Mouse (Mus musculus) heart, embryonic 14.5 days (tissue): ENCODE results near the gene Phf14. TPM values are rescaled to one million over a fixed set of nuclear protein-coding genes. Genes with fewer than 3 reads are reported as not detected.

Experiments
- ATAC-seq: fragments of 200-750 bp; cut with Nextera tagmentation; 2 replicates; pipeline ENCODE4 v1.8.0; 2017; ENCODE audit warnings: low read depth, moderate TSS enrichment; ENCODE audit not compliant: insufficient number of reproducible peaks, insufficient read depth, low FRiP score
- H3K27ac ChIP-seq, 2 experiments: fragments of 200-500 bp in 1 of 2; fragments of 300-500 bp in 1 of 2; sonication (generic) in 1 of 2; replicated peaks in 1 of 2; 2 replicates each; pipeline ENCODE4 v1.5.1; 2012 to 2014; ENCODE audit warnings: low read depth in 2 of 2, low read length in 2 of 2, control low read depth in 1 of 2, mild to moderate bottlenecking in 1 of 2, mixed read lengths in 1 of 2; ENCODE audit not compliant: control insufficient read depth in 1 of 2, insufficient read depth in 1 of 2
- H3K27me3 ChIP-seq: fragments of 300-500 bp; sonication (generic); 2 replicates; pipeline ENCODE4 v1.6.1; 2014; ENCODE audit warnings: mild to moderate bottlenecking, low read length, control low read depth; ENCODE audit not compliant: control insufficient read depth, insufficient read depth
- H3K36me3 ChIP-seq: fragments of 300-500 bp; sonication (generic); 2 replicates; pipeline ENCODE4 v1.6.1; 2014; ENCODE audit warnings: mild to moderate bottlenecking, control low read depth, low read length, mixed read lengths; ENCODE audit not compliant: control insufficient read depth, insufficient read depth
- H3K4me1 ChIP-seq, 2 experiments: fragments of 200-500 bp in 1 of 2; fragments of 300-500 bp in 1 of 2; sonication (generic) in 1 of 2; 2 replicates each; pipeline ENCODE4 v1.6.1; 2012 to 2014; ENCODE audit warnings: low read length in 2 of 2, control low read depth in 1 of 2, mixed read lengths in 1 of 2; ENCODE audit not compliant: control insufficient read depth in 2 of 2, insufficient read depth in 2 of 2
- H3K4me2 ChIP-seq: fragments of 300-500 bp; sonication (generic); 2 replicates; pipeline ENCODE4 v1.6.1; 2014; ENCODE audit warnings: mild to moderate bottlenecking, low read length
- H3K4me3 ChIP-seq, 2 experiments: fragments of 200-500 bp in 1 of 2; fragments of 300-500 bp in 1 of 2; sonication (generic) in 1 of 2; 2 replicates each; pipeline ENCODE4 v1.5.1; 2012 to 2014; ENCODE audit warnings: low read length in 2 of 2, mild to moderate bottlenecking in 2 of 2, control low read depth in 1 of 2, low read depth in 1 of 2, moderate library complexity in 1 of 2; ENCODE audit not compliant: control insufficient read depth in 1 of 2, insufficient read depth in 1 of 2
- H3K9ac ChIP-seq: fragments of 300-500 bp; sonication (generic); 2 replicates; pipeline ENCODE4 v1.6.1; 2014; ENCODE audit warnings: mild to moderate bottlenecking, low read length
- H3K9me3 ChIP-seq: fragments of 300-500 bp; sonication (generic); 2 replicates; pipeline ENCODE4 v1.6.1; 2016; ENCODE audit warnings: low read length, control low read depth; ENCODE audit not compliant: control insufficient read depth
- WGBS: fragments of 180-500 bp; shearing (Covaris S2); extraction: QIAGEN DNeasy Blood & Tissue Kit; methylation state at CpG from one replicate; pipeline ENCODE4 v1.1.7; 2014; 5-methylcytosine and 5-hydroxymethylcytosine counted together
- polyA plus RNA-seq: library from polyadenylated mRNA; unstranded; fragments of >200 nt; fragmentation: Nextera tagmentation; extraction: Ambion mirVana; gene quantifications from 2 replicates; pipeline ENCODE4 v1.2.1, GENCODE M21; 2014

Phf14 gene
- polyA plus RNA-seq, 1 experiment from 2014 or later, result 60.1 TPM

GRCm38 (mm10) chr6:12054149-12054548 lies 146.5 kb downstream of the Phf14 start:
- ATAC-seq, result peak; percentile 83
- H3K9ac ChIP-seq, result no peak overlapping the region

GRCm38 (mm10) chr6:12058717-12059116 lies 151.1 kb downstream of the Phf14 start:
- ATAC-seq, result no peak
- no peak overlapping the region for H3K9ac ChIP-seq
- WGBS, result 94% methylated on average over 5 of the region's 5 CpGs
- peaks cover 4 to 9% of the 10 kb centered on the region in 2 experiments; a peak in 3 of 4 replicates for H3K4me1 ChIP-seq
- no peaks in the 10 kb centered on the region for H3K27me3 ChIP-seq
- H3K27ac ChIP-seq, result no peak overlapping the region
- no peak overlapping the region for H3K4me2 ChIP-seq
- H3K36me3 ChIP-seq, result 0 out of 2 replicates have a peak, but pooled peaks cover 10% of the 10 kb centered on the region
- no peak overlapping the region for H3K4me3 ChIP-seq
- H3K9me3 ChIP-seq, result no peaks in the 10 kb centered on the region

More at GRCm38 (mm10) chr6:12054149-12054548, 146.5 kb downstream of the Phf14 start:
- Histone ChIP-seq H3K36me3 (0 out of 2 replicates have a peak, but pooled peaks cover 6% of the 10 kb centered on the region), H3K27ac (peak overlapping the region; percentile 77 to 80), H3K9me3 (no peaks in the 10 kb centered on the region), H3K27me3 (no peaks in the 10 kb centered on the region), H3K4me3 (no peak overlapping the region), H3K4me2 (peak overlapping the region; percentile 52), H3K4me1 (peaks cover 4 to 14% of the 10 kb centered on the region in 2 experiments; a peak in 3 of 4 replicates)
- 13% methylated on average over 3 of the region's 3 CpGs for WGBS

- Histone ChIP-seq H3K9ac (no peak overlapping the region), H3K27ac (no peak overlapping the region), H3K27me3 (no peaks in the 10 kb centered on the region), H3K36me3 (0 out of 2 replicates have a peak, but pooled peaks cover 9% of the 10 kb centered on the region), H3K9me3 (no peaks in the 10 kb centered on the region), H3K4me3 (no peak overlapping the region), H3K4me1 (0 out of 4 replicates have a peak, but pooled peaks cover 2 to 3% of the 10 kb centered on the region in 2 experiments), H3K4me2 (no peak overlapping the region)
- no peak for ATAC-seq
- 88% methylated on average over 7 of the region's 7 CpGs for WGBS
Measured at GRCm38 (mm10) chr6:12059971-12060370, 152.4 kb downstream of the Phf14 start.

GRCm38 (mm10) chr6:12060452-12061140 lies 153.0 kb downstream of the Phf14 start:
- Histone ChIP-seq H3K27ac (no peak overlapping the region), H3K9me3 (no peaks in the 10 kb centered on the region), H3K4me2 (no peak overlapping the region), H3K36me3 (0 out of 2 replicates have a peak, but pooled peaks cover 6% of the 10 kb centered on the region), H3K27me3 (no peaks in the 10 kb centered on the region), H3K9ac (no peak overlapping the region), H3K4me3 (no peak overlapping the region), H3K4me1 (no peaks in the 10 kb centered on the region)
- ATAC-seq, result no peak
- 76% methylated on average over 9 of the region's 9 CpGs for WGBS

GRCm38 (mm10) chr6:12067956-12068355 lies 160.3 kb downstream of the Phf14 start:
- Histone ChIP-seq H3K4me3 (no peak overlapping the region), H3K4me1 (peaks cover 0 to 6% of the 10 kb centered on the region in 2 experiments; a peak in 1 of 4 replicates), H3K9me3 (no peaks in the 10 kb centered on the region), H3K4me2 (no peak overlapping the region), H3K27me3 (no peaks in the 10 kb centered on the region), H3K36me3 (no peaks in the 10 kb centered on the region), H3K9ac (no peak overlapping the region), H3K27ac (no peak overlapping the region)
- 89% methylated on average over 4 of the region's 4 CpGs for WGBS
- no peak for ATAC-seq

- H3K4me1 ChIP-seq, result peaks cover 0 to 6% of the 10 kb centered on the region in 2 experiments; a peak in 1 of 4 replicates
- no peak overlapping the region for H3K9ac ChIP-seq
- no peak overlapping the region for H3K4me2 ChIP-seq
- H3K27me3 ChIP-seq, result no peaks in the 10 kb centered on the region
- ATAC-seq, result no peak
- H3K4me3 ChIP-seq, result no peak overlapping the region
- 56% methylated on average over 2 of the region's 2 CpGs for WGBS
- H3K36me3 ChIP-seq, result no peaks in the 10 kb centered on the region
- no peaks in the 10 kb centered on the region for H3K9me3 ChIP-seq
- H3K27ac ChIP-seq, result no peak overlapping the region
Measured at GRCm38 (mm10) chr6:12069357-12069756, 161.7 kb downstream of the Phf14 start.

- Histone ChIP-seq H3K4me3 (no peak overlapping the region), H3K4me1 (peaks cover 0 to under 1% of the 10 kb centered on the region in 2 experiments; a peak in 1 of 4 replicates), H3K27me3 (no peaks in the 10 kb centered on the region), H3K4me2 (no peak overlapping the region), H3K27ac (no peak overlapping the region), H3K36me3 (no peaks in the 10 kb centered on the region), H3K9ac (no peak overlapping the region), H3K9me3 (no peaks in the 10 kb centered on the region)
- WGBS, result 93% methylated on average over 5 of the region's 5 CpGs
- ATAC-seq, result no peak
Measured at GRCm38 (mm10) chr6:12074599-12074998, 167.0 kb downstream of the Phf14 start.
